Mouse (Mus musculus) ES-Bruce4 (cell line): ENCODE measurements around the gene Acvr1b. TPM values are rescaled to one million over a fixed set of nuclear protein-coding genes. Genes with fewer than 3 reads are reported as not detected.

Source experiments
- H3K27ac ChIP-seq: 2 replicates; pipeline ENCODE4 v1.5.1; 2012; ENCODE audit warnings: low read length, inconsistent platforms; ENCODE audit not compliant: insufficient read depth
- H3K27me3 ChIP-seq: 2 replicates; pipeline ENCODE4 v1.6.1; 2012; ENCODE audit warnings: mild to moderate bottlenecking, low read length, inconsistent platforms; ENCODE audit not compliant: control insufficient read depth, poor library complexity, insufficient read depth, severe bottlenecking
- H3K36me3 ChIP-seq: 2 replicates; pipeline ENCODE4 v1.6.1; 2012; ENCODE audit warnings: inconsistent platforms, mild to moderate bottlenecking, low read length, moderate library complexity; ENCODE audit not compliant: control insufficient read depth, poor library complexity, insufficient read depth, severe bottlenecking
- H3K4me1 ChIP-seq: one replicate; pipeline ENCODE4 v1.8.1; 2011; ENCODE audit warnings: low read length; ENCODE audit not compliant: control insufficient read depth, insufficient read depth
- H3K4me3 ChIP-seq: 2 replicates; pipeline ENCODE4 v1.5.1; 2011; ENCODE audit warnings: low read depth, mild to moderate bottlenecking, low read length
- H3K9ac ChIP-seq: 2 replicates; pipeline ENCODE4 v1.6.1; 2012; ENCODE audit warnings: low read depth, mild to moderate bottlenecking, inconsistent platforms; ENCODE audit not compliant: poor library complexity, severe bottlenecking
- H3K9me3 ChIP-seq: replicated peaks from 2 replicates; pipeline ENCODE4 v1.6.1; 2012; ENCODE audit warnings: mild to moderate bottlenecking, low read length, inconsistent platforms; ENCODE audit not compliant: control insufficient read depth, poor library complexity, insufficient read depth, severe bottlenecking
- CTCF ChIP-seq: IDR thresholded peaks from one replicate; pipeline ENCODE4 v1.8.1; 2011; ENCODE audit warnings: low read depth, low read length
- EP300 ChIP-seq: IDR thresholded peaks from 2 replicates; pipeline ENCODE4 v1.6.1; 2011; ENCODE audit warnings: low read depth, low read length; ENCODE audit not compliant: insufficient read depth
- POLR2A ChIP-seq: IDR thresholded peaks from one replicate; pipeline ENCODE4 v1.8.1; 2011; ENCODE audit warnings: low read length; ENCODE audit not compliant: insufficient read depth
- polyA plus RNA-seq: library from polyadenylated mRNA; stranded (reverse); fragments of >200 nt; gene quantifications from 2 replicates; pipeline ENCODE4 v1.2.4, GENCODE M21; 2011; ENCODE audit warnings: low read depth; ENCODE audit not compliant: missing spikeins, insufficient read depth, insufficient read length

The Acvr1b gene
- 27.7 and 27.8 TPM in 2 replicates for polyA plus RNA-seq

GRCm38 (mm10) chr15:101173421-101174211 lies at the start of gene Acvr1b:
Gene Acvr1b, plus strand, starts transcription at chr15:101174067.
- Histone ChIP-seq H3K4me3 (peak within 1 kb of the TSS; percentile 83), H3K4me1 (peaks cover 6% of the 10 kb centered on the region), H3K27ac (no peak within 1 kb of the TSS), H3K27me3 (peaks cover 3% of the 10 kb centered on the region; the same call in 1 of the 2 replicates), H3K36me3 (no peaks in the 10 kb centered on the region), H3K9me3 (no peaks in the 10 kb centered on the region), H3K9ac (peak within 1 kb of the TSS; percentile 95)
- TF ChIP-seq POLR2A = no peak
- TF ChIP-seq EP300 = no peak
- no peak for TF ChIP-seq CTCF

GRCm38 (mm10) chr15:101125561-101125960 lies 48.3 kb upstream of the Acvr1b start:
- no peak for TF ChIP-seq POLR2A
- TF ChIP-seq EP300 = no peak
- TF ChIP-seq CTCF = no peak
- Histone ChIP-seq H3K9ac (no peak overlapping the region), H3K36me3 (no peaks in the 10 kb centered on the region), H3K27me3 (no peaks in the 10 kb centered on the region), H3K4me3 (no peak overlapping the region), H3K9me3 (no peaks in the 10 kb centered on the region), H3K4me1 (peaks cover 3% of the 10 kb centered on the region), H3K27ac (no peak overlapping the region)

GRCm38 (mm10) chr15:101126876-101127544 lies 46.9 kb upstream of the Acvr1b start:
- no peaks in the 10 kb centered on the region for H3K27me3 ChIP-seq
- no peaks in the 10 kb centered on the region for H3K36me3 ChIP-seq
- no peak overlapping the region for H3K27ac ChIP-seq
- no peak overlapping the region for H3K4me3 ChIP-seq
- no peak for TF ChIP-seq EP300
- no peak for TF ChIP-seq POLR2A
- TF ChIP-seq CTCF = no peak
- peaks cover 3% of the 10 kb centered on the region for H3K4me1 ChIP-seq
- no peaks in the 10 kb centered on the region for H3K9me3 ChIP-seq
- no peak overlapping the region for H3K9ac ChIP-seq

- Histone ChIP-seq H3K9me3 (no peaks in the 10 kb centered on the region), H3K9ac (peak within 1 kb of the TSS; percentile 29), H3K4me3 (peak within 1 kb of the TSS; percentile 56), H3K27me3 (no peaks in the 10 kb centered on the region), H3K27ac (no peak within 1 kb of the TSS), H3K36me3 (no peaks in the 10 kb centered on the region), H3K4me1 (peaks cover 4% of the 10 kb centered on the region)
- no peak for TF ChIP-seq CTCF
These were observed 45.4 kb upstream of the Acvr1b start, which contains the start of gene Acvrl1 for GRCm38 (mm10) chr15:101128181-101129089. Gene Acvrl1, plus strand, starts transcription at chr15:101128522.

GRCm38 (mm10) chr15:101129412-101129811 lies 44.5 kb upstream of the Acvr1b start:
- no peaks in the 10 kb centered on the region for H3K36me3 ChIP-seq
- TF ChIP-seq EP300 (no peak), CTCF (no peak), POLR2A (no peak)
- H3K4me3 ChIP-seq = no peak overlapping the region
- H3K27ac ChIP-seq = no peak overlapping the region
- H3K4me1 ChIP-seq = peaks cover 8% of the 10 kb centered on the region
- no peaks in the 10 kb centered on the region for H3K27me3 ChIP-seq
- H3K9me3 ChIP-seq = no peaks in the 10 kb centered on the region
- 0 out of 2 replicates have a peak overlapping the region, but pooled peaks have one; percentile 29 for H3K9ac ChIP-seq
